Mouse (Mus musculus) spleen, adult 2 months (tissue): ENCODE results near the gene Ovgp1.
"Not testable (repeated sequence)": the region's sequence is repeated elsewhere in the genome, so short reads cannot be mapped to it uniquely, and the experiment has no call there.

Experiments
- CTCF ChIP-seq: fragments of 200-500 bp; IDR thresholded peaks from 2 replicates; pipeline ENCODE4 v1.5.1; 2011; ENCODE audit warnings: mild to moderate bottlenecking, inconsistent platforms; ENCODE audit not compliant: insufficient read depth, insufficient read length, insufficient replicate concordance; ENCODE audit errors: extremely low read depth
- POLR2A ChIP-seq: fragments of 200-500 bp; IDR thresholded peaks from 2 replicates; pipeline ENCODE4 v1.6.1; 2011; ENCODE audit warnings: low read depth, low read length, inconsistent platforms

DNA sequence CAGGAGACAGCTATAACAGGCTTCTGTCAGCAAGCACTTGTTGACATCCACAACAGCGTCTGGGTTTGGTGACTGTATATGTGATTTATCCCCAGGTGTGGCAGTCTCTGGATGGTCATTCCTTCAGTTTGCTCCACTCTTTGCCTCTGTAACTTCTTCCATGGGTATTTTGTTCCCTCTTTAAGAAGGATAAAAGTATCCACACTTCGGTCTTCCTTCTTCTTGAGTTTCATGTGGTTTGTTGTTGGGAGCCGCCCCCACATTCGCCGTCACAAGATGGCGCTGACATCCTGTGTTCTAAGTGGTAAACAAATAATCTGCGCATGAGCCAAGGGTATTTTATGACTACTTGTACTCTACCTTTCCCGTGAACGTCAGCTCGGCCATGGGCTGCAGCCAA, 29.8 kb downstream of the Ovgp1 start:
- TF ChIP-seq CTCF, POLR2A: not testable (repeated sequence)
